In the genomic region with DNA sequence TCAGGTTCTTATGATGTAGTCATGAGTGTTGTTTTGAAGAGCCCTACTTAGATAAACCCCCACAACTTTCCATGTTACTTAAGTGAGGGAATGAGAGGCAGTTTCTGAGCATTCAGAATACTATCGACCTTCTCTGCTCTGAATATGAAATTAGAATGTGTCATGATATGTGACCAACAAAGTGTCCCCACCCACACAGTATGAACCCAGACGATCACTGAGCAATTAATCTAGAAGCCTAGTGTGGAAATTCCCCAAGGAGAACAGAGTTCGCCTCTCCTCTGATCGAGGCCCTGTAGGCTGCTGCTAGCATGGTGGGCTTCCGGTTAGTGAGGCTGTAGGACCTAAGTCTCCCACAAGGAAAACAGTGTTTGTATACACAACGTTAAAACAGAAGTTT, we compare ENCODE assay signal across 24 mouse cellular contexts.
A peak's percentile ranks its signal among the peaks of the same experiment; 100 is the strongest.
DNase-seq lines count a peak whose midpoint lies in the region; ATAC-seq and TF ChIP-seq lines count a peak whose summit lies in the region.
"Had no signal": no experiment of that assay in that cellular context is flagged by ENCODE, and none has a peak within 500 bp of the region (broad histone marks: within the 10 kb centered on the region; RNA-seq: fewer than 3 reads in every experiment).

No protein-coding gene starts in this region.

- H3K9me3 ChIP-seq in kidney, postnatal 0 days (replicated peaks; ENCODE audit: low read length), result no peaks in the 10 kb centered on the region
- no peaks in the 10 kb centered on the region for H3K9me3 ChIP-seq in kidney, embryonic 15.5 days (replicated peaks)
- H3K9me3 ChIP-seq: embryonic facial prominence, embryonic 12.5 days; embryonic facial prominence, embryonic 15.5 days; forebrain, embryonic 13.5 days; hindbrain, embryonic 12.5 days; hindbrain, embryonic 15.5 days had no signal

- H3K4me2 ChIP-seq in kidney, postnatal 0 days (ENCODE audit: low read length), result no peak overlapping the region
- H3K4me2 ChIP-seq in kidney, embryonic 15.5 days, result no peak overlapping the region
- H3K4me2 ChIP-seq: embryonic facial prominence, embryonic 12.5 days; embryonic facial prominence, embryonic 15.5 days; forebrain, embryonic 13.5 days; heart, embryonic 11.5 days; hindbrain, embryonic 12.5 days; hindbrain, embryonic 15.5 days had no signal

- peaks cover 10% of the 10 kb centered on the region; the same call in 1 of the 2 replicates for H3K4me1 ChIP-seq in kidney, postnatal 0 days (replicated peaks; ENCODE audit: insufficient read depth, low read length)
- H3K4me1 ChIP-seq in kidney, embryonic 15.5 days, result 0 out of 2 replicates have a peak, but pooled peaks cover 9% of the 10 kb centered on the region
- H3K4me1 ChIP-seq: embryonic facial prominence, embryonic 12.5 days; embryonic facial prominence, embryonic 15.5 days; hindbrain, embryonic 12.5 days; hindbrain, embryonic 15.5 days had no signal

- no peak for TF ChIP-seq CTCF in kidney, postnatal 0 days (IDR thresholded peaks at IDR 0.05; ENCODE audit: low read depth)

- no peak overlapping the region for H3K4me3 ChIP-seq in kidney, postnatal 0 days (replicated peaks; ENCODE audit: low read depth, low read length)
- H3K4me3 ChIP-seq in kidney, embryonic 15.5 days (replicated peaks), result no peak overlapping the region
- H3K4me3 ChIP-seq: embryonic facial prominence, embryonic 12.5 days; embryonic facial prominence, embryonic 15.5 days; erythroblast, embryonic 14.5 days; forebrain, embryonic 13.5 days; gastrocnemius, adult 2 months; hindbrain, embryonic 12.5 days; hindbrain, embryonic 15.5 days had no signal

- H3K27ac ChIP-seq in kidney, postnatal 0 days, result no peak overlapping the region
- H3K27ac ChIP-seq in kidney, embryonic 15.5 days, result no peak overlapping the region
- H3K27ac ChIP-seq: embryonic facial prominence, embryonic 12.5 days; embryonic facial prominence, embryonic 15.5 days; forebrain, embryonic 13.5 days; gastrocnemius, adult 2 months; hindbrain, embryonic 12.5 days; hindbrain, embryonic 15.5 days had no signal

- WGBS in kidney, postnatal 0 days, result 60% methylated on average over 6 of the region's 6 CpGs
- 60% methylated on average over 6 of the region's 6 CpGs for WGBS in kidney, embryonic 15.5 days

- no peaks in the 10 kb centered on the region for H3K36me3 ChIP-seq in kidney, postnatal 0 days (ENCODE audit: insufficient read depth, low read length)
- H3K36me3 ChIP-seq in kidney, embryonic 15.5 days, result no peaks in the 10 kb centered on the region
- H3K36me3 ChIP-seq in splenic B cell, adult 2 months (ENCODE audit: control insufficient read depth, insufficient read depth, low read length, poor library complexity, severe bottlenecking), result no peaks in the 10 kb centered on the region
- H3K36me3 ChIP-seq: embryonic facial prominence, embryonic 12.5 days; embryonic facial prominence, embryonic 15.5 days; hindbrain, embryonic 12.5 days; hindbrain, embryonic 15.5 days had no signal

- no peak; the same call in 1 of the 2 replicates for ATAC-seq in kidney, postnatal 0 days (replicated peaks; ENCODE audit: low FRiP score, low read depth)
- ATAC-seq in kidney, embryonic 15.5 days (replicated peaks; ENCODE audit: low FRiP score), result no peak
- peak; percentile 56 for ATAC-seq in activated CD4-positive, CD25-positive, alpha-beta regulatory T cell, adult 4 months
- ATAC-seq: forebrain, embryonic 13.5 days; forebrain, embryonic 16.5 days; intestine, embryonic 16.5 days had no signal

- H3K27me3 ChIP-seq in kidney, postnatal 0 days (ENCODE audit: insufficient read depth, low read length), result no peaks in the 10 kb centered on the region
- no peaks in the 10 kb centered on the region for H3K27me3 ChIP-seq in kidney, embryonic 15.5 days
- H3K27me3 ChIP-seq in splenic B cell, adult 2 months (ENCODE audit: control insufficient read depth, insufficient read depth, low read length, poor library complexity, severe bottlenecking), result no peaks in the 10 kb centered on the region
- H3K27me3 ChIP-seq: embryonic facial prominence, embryonic 12.5 days; embryonic facial prominence, embryonic 15.5 days; forebrain, embryonic 13.5 days; hindbrain, embryonic 12.5 days; hindbrain, embryonic 15.5 days had no signal

- no peak overlapping the region for H3K9ac ChIP-seq in kidney, postnatal 0 days (ENCODE audit: low read depth, low read length)
- H3K9ac ChIP-seq in kidney, embryonic 15.5 days, result no peak overlapping the region
- H3K9ac ChIP-seq: embryonic facial prominence, embryonic 12.5 days; embryonic facial prominence, embryonic 15.5 days; forebrain, embryonic 13.5 days; hindbrain, embryonic 12.5 days; hindbrain, embryonic 15.5 days had no signal

- peak; percentile 15 for DNase-seq in kidney, postnatal 0 days (ENCODE audit: low spot score)
- peak; percentile 60 for DNase-seq in CD4-positive helper T cell, adult 2 months (ENCODE audit: low read depth, low spot score)
- peak; percentile 66 for DNase-seq in splenic B cell, adult 2 months (ENCODE audit: low read depth, low spot score)
- no peak for DNase-seq in right cerebral cortex, postnatal 36 days (ENCODE audit: low spot score in 2 of 2)
- DNase-seq in cerebellum, adult 11-12 months, result no peak
- DNase-seq: adrenal gland, adult 8-10 months; adrenal gland, postnatal 25 days; cerebellum, adult 18-20 months; cerebellum, adult 9-10 months; cerebellum, postnatal 14 days; gastrocnemius, adult 2 months; gastrocnemius, postnatal 25 days; kidney, adult 18-20 months had no signal

Comparison
In these comparisons a context has a peak if more than half of its experiments do, and no peak if none do; other contexts are left out.
1. DNase-seq: peak in kidney, postnatal 0 days (single experiment), CD4-positive helper T cell, adult 2 months (single experiment) and splenic B cell, adult 2 months (single experiment); none in right cerebral cortex, postnatal 36 days (0 of 2) and cerebellum, adult 11-12 months (single experiment).